Mouse (Mus musculus): ENCODE measurements around the gene Mtif3. TPM values are rescaled to one million over a fixed set of nuclear protein-coding genes. Genes with fewer than 3 reads are reported as not detected.
A peak's percentile ranks its signal among the peaks of the same experiment; 100 is the strongest.

The Mtif3 gene
- 10 to 100 TPM; 26.2 to 27.9 TPM for total RNA-seq (2021)
- long read RNA-seq, experiment 1, full-length matches to known transcripts, result 14 of 18 reads
- long read RNA-seq, experiment 1, partial matches to known transcripts, result 2 of 18 reads
- long read RNA-seq, experiment 1, other reads (novel, unspliced or antisense), result 2 of 18 reads
- long read RNA-seq, experiment 2, full-length matches to known transcripts, result 22 of 28 reads
- long read RNA-seq, experiment 2, partial matches to known transcripts, result 2 of 28 reads
- long read RNA-seq, experiment 2, other reads (novel, unspliced or antisense), result 4 of 28 reads

DNA sequence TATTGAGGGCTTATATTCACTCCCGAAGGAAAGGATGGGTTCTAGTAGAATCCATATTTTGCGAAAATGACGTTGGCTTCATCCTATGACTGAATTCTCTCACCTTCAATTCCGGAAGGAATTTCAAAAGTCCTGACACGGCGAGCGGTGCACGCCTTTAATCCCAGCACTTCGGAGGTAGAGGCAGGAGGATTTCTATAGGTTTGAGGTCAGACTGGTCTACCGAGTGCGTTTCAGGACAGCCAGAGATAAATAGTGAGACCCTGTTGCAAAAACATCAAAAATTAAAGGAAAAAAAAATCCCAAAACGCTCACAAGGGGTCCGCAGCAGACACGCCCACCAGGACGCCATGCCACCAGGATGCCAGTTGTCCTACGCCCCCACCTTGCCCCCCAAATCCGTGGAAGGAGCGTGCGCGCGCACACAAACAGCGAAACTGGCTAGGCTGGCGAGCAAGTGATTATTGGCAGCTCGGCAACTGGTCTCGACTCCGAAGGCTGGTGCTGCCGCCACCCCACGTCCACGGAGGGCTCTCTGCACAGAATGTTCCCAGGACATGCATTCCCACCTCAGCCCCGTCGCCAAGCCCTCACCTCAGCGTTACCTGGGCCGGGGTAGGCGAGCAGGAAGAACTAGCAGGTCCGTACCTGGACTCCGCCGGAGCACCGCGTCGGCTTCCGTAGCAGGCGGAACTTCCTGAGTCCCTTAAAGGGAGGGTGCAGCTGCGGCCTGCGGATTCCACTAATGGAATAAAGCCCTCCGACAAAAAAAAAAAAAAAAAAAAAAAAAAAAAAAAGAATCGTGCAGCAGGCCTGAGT lies at the start of gene Mtif3:
Mtif3 (minus strand) TSS at position 683 of the 819 bp plus-strand sequence.
- DNase-seq (ENCODE audit: low spot score in 2 of 2), result peak; percentile 49 to 62

DNA sequence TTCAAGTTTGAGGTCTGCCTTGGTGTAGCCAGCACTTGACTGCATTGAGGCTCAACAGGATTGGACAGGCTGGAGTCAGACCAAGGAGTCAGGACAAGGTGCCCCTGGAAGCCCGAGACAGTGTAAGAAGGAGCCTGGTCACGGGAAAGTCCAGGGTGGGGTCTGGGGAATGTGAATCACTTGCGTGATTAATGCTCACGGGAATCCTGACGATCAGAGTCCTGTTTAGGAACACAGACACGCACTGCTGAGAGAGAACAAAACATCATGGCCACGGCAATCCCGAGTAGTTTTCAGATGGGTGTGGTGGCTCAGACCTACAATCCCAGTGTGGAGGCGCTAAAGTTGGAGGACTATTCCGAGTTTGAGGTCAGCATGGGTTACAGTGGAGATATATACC lies 47.7 kb upstream of the Mtif3 start:
- DNase-seq (ENCODE audit: low spot score in 2 of 2), result no peak

DNA sequence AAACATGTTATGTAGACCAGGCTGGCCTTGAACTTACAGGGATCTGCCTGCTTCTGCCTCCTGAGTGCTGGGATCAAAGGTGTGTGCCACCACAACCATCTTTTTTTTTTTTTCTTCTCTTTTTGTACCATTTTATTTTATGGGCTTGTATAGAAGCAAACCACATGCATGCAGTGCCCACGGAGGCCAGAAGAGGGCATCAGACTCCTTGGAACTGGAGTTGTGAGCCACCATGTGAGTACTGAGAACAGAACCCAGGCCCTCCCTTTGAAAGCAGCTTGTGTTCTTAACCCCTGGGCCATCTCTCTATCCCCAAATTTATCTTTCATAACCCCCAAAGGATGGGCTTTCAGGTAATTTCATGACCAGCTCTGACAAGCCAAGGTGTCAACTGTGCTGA lies 39.7 kb upstream of the Mtif3 start:
- DNase-seq (ENCODE audit: low spot score in 2 of 2), result no peak

DNA sequence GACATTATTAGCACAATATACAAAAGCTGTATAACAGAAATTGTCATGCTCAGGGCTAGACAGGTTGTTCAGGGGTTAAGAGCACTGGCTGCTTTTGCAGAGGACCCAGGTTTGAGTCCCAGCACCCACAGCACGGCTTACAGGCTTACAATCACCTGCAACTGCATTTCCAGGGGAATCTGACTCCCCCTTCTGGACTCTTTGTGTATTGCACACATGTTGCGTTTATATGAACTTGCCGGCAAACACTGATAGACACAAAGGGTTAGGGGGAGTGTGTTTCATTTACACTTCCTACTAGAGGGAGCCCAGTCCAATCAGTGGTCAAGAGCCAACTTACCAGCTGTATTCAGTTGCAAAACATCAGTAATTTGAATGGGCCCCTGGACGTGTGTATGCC lies 37.7 kb upstream of the Mtif3 start:
- DNase-seq (ENCODE audit: low spot score in 2 of 2), result no peak

DNA sequence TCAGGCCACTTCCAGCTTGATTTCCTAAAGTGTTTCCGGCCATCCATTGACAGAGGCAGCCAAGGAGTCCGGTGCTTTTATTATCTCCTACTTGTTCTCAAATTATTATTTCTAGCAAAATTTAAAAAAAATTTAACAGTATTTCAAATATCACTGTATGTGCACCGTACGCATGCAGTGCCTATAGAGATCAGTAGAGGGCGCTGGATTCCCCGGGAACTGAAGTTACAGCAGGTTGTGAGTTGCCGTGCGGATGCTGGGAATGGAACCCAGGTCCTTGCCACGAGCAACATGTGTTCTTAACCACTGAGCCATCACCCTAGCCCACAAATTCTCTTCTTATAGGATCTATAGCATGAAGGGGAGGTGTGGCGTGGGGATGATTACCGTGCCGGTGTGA lies 35.2 kb upstream of the Mtif3 start:
- DNase-seq (ENCODE audit: low spot score in 2 of 2), result no peak

DNA sequence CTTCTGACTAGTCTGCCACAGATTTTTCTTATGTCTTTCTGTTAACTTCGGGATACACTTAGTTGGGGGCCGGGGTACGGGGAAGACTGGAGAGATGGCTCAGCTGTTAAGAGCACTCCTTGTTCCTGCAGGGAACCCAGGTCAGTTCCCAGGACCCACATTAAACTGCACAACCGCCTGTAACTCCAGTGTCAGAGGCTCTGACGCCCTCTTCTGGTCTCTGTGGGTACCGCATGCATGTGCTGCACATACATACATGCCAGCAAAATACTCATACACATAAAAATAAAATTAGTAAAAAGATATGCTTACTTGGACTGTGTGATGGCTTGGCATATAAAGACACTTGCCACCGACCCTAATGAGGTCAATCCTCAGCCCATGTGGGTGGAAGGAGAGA lies 33.2 kb upstream of the Mtif3 start:
- DNase-seq (ENCODE audit: low spot score in 2 of 2), result no peak

DNA sequence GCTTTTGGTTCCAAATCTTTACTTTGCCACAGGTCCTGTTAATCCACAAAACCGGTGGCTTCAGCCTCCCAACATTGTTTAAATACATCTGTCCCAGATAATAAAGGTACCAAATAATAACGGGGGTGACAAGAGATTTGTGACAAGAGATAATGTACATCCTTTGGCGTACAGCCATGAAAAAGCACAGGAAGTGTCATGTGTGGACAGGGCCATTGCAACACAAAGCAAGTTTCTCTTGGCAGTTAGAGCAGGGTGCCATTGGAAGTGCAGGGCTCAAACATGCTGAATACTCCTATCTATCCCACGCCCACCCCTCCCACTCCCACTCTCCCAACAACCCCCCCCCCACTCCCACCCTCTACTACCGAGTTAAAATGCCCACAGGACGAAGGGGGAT lies 31.4 kb upstream of the Mtif3 start:
- no peak for DNase-seq (ENCODE audit: low spot score in 2 of 2)

DNA sequence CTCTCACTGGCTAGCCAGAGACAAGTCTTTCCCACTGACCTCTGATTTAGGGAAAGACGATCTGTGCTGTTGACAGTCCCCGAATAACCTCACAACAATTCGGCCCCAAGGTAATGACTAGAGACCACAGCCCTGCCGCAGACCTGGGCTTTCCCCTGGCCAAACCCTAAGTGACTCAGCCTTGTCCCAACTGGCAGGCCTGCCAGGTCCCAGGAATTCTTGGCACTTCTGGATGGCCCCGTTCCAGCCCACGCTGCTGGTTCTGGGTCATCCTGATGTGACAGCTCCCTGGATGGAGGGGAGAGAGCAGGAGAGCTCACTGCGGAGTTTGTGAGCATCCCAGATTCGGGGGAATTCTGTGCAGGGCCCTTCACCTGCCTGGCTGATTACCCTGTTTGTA lies 29.9 kb upstream of the Mtif3 start:
- DNase-seq (ENCODE audit: low spot score in 2 of 2), result peak; percentile 12 to 32

DNA sequence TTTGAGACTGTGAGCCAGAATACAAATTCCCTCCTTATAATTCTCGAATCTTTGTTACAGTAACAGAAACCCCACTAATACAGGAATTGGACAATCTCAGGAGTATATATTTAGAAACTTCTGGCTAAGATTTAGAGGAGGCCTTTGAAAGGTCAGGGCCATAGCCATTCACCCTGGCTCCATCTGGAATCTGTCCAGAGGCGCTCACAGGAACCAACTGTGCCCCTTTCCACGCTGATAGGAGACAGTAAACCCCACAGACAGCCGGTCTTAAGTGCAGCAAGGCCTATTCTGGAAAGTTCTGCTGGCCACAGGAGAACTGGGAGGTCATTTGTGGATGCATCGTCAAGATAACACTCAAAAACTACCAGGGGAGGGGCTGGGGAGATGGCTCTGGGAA lies 25.5 kb upstream of the Mtif3 start:
- peak; percentile 13 to 18 for DNase-seq (ENCODE audit: low spot score in 2 of 2)

DNA sequence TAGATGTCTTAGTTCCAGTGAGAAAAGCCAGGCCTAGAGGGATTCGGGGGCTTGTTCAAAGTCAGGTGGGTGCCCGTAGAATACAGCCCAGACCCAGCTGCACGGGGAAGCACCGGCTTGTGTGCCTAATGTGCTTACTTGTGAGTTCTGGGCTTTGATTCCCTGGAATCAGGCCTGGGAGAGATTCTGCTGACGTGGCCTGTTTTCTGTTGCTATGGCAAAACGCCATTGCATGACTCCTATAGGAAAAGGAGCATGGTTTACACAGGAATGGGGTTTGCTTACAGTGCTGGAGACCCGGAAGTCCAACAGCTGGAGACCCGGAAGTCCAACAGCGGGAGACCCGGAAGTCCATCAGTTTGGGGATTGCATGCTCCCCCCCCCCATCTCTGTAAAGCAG lies 24.0 kb upstream of the Mtif3 start:
- no peak for DNase-seq (ENCODE audit: low spot score in 2 of 2)

DNA sequence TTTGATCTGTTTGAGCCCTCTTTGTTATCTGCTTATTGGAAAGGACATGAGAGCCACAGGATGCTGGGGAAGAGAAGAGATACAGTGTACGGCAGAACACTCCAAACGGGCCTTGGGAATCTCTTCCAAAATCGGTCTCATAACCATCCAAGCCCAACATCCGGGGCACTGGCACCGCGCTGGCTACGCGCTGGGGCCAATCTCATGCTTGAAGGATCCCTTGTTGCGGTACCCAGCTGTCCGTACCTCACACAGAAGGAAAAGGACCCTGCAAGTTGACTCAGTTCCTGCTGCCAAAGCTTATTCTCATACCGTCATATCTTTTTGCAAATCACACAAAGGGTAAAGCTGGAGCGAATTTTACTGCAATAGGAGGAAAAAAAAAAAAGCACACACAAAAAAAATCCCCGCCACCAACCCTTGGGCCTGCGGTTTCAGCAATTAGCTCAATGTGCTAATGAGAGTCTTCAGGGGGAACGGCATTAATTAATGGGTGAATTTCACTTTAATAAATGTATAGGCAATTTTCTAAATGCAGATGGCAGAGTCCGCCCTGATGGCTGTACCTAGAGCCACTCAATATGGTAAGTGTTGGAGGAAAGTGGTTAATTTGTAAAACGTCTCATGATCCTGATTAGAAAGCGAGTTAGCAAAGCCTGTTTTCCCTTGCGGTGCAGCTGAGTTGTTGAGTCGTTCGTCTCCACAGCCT lies 22.3 kb upstream of the Mtif3 start:
- DNase-seq (ENCODE audit: low spot score in 2 of 2), result no peak

DNA sequence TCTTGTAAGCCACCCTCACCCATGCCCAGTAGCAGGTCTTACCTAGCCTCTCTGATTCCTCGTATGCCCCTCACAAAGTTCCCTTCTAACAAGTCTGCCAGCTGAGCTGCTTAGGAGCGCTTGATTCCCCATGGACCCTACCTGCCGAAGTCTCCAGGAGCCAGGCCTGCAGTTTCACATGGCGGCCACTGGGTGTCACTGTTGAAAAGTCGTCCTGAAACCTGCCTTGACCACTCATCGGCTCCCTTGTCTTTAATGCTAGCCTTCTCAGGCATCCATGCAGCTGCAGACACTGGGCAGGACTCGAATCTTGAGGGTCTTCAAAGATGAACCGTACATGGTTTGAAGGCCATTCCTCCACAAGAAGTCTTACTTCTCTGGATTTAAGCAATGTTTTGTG lies 19.6 kb upstream of the Mtif3 start:
- no peak for DNase-seq (ENCODE audit: low spot score in 2 of 2)

DNA sequence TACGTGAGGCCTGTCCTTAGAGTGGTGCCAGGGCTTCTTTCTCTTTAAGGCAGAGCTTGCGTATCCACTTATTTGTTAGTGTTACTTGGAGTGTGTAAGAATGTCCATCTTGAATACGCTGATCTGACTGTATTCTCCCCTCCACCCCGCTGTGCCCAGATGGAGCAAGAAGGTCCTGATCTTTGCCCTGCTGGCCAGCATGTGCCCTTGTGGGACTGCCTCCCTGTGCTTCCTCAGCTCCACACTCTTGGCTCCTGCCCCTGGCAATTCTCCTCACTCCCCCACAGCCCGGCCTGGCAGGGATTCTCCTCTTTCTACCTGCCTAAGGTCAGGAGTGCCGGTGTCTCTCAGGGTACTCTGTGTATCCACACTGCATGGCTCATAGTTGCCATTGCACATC lies 17.8 kb upstream of the Mtif3 start:
- DNase-seq (ENCODE audit: low spot score in 2 of 2), result no peak

DNA sequence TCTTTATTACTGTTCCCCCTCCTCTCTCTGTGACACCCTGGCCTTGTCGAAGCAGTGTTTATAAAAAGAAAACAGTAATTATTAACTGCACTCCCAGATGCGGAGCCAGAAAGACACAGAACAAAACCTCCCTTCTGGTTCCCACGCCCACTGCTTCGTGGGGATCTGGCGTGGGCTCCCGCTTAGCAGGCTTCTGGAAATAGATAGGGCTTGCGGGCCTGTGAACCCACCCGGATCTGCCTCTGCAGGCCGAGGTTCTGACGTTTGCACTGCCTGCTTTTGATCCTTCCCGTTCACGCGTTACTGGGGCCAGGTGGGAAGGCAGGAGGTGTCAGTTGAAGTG lies 11.2 kb upstream of the Mtif3 start:
- DNase-seq (ENCODE audit: low spot score in 2 of 2), result no peak

DNA sequence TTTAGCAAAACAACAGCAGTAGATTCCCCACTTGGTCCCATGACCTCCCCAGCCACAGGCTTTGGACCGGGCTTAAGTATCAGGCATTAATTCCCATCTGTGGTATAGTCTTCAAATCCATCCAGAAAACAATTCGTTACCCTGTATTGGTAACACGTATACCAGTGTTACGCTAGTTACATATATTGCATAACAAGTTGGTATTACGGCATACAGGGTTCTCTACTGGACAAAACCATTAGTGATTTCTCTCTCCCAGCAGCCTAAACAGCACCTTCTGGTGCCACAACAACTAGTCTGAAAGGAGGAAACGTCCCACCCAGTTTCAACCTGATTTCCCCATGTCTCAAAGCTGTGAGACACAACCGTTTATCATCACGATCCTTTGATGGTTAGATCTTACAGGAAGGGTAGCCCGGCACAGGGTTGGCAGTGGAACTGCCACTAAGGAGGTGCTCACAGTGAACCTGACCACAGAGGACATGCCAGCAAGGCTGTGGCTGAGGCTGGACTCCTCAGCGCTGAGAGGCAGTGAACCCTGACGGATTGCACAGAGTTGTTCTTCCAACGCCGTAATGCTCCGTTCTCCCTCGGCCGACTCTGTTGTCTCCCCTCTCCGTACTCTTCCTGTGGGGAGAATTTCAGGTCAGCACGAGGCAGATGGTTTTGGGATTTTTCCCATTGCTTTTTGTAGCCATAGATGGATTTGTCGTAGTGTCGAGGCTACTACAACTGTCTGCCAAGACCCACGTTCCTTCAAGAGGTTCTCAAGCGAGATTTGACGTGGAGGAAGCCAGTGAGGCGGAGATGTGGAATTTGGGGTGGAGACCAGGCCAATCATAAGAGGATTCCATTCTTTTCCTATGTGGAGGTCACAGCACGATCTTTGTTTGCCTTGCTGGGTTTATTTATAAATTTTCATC lies 10.5 kb upstream of the Mtif3 start:
- DNase-seq (ENCODE audit: low spot score in 2 of 2), result no peak

DNA sequence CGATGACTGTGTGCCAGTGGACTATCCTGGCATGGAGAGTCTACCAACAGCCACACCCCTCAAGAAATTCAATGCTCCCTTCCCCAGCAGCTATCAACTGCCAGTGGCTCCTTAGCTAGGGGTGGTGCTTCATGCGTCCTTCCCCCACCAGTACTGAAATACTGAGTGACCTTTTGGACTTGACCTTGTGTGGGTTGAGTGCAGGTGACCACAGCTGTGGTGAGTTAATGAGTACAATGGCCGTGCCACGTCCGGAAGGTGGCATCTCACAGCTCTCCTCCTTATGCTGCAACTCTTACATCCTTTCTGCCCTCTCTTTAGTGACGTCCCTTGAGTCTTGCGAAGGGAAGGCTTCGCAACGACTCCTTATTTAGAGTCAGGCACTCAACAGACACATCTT lies 9.8 kb upstream of the Mtif3 start:
- no peak for DNase-seq (ENCODE audit: low spot score in 2 of 2)

DNA sequence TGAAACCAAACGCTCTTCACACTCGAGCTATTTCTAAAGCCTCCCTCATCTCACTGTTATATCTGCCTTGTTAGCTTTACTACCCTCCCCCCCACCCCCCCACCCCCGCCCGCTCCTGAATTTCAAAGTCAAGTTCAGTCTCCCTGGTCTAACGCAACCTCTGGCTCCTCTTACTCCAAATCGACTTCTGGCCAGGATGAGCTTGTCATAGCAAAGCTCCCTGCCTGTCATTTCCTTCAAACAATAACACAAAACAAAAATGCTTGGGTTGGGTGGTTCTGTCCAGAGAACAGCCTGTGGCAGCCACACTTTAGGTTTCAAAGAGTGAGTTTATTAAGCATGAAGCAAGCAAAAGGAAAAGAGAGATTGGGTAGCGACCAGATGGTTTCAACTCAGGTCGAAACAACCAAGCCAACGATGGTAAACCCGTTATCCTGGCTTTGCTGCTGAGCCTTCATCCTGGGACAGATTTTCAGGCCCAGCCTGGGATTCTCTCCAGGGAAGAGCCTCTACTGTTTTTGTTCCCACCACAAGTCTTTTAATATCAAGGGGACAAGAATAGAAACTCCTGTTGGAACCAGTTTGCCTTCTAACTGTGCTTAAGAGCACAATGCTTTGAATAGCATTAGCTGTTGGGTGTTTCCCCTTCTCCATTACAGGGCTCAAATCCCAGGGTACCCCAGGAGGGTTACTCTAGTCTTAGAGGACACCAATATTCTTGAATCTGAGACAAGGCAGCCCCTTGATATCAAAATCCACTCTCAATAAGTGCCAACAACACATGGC lies 8.4 kb upstream of the Mtif3 start:
- no peak for DNase-seq (ENCODE audit: low spot score in 2 of 2)

DNA sequence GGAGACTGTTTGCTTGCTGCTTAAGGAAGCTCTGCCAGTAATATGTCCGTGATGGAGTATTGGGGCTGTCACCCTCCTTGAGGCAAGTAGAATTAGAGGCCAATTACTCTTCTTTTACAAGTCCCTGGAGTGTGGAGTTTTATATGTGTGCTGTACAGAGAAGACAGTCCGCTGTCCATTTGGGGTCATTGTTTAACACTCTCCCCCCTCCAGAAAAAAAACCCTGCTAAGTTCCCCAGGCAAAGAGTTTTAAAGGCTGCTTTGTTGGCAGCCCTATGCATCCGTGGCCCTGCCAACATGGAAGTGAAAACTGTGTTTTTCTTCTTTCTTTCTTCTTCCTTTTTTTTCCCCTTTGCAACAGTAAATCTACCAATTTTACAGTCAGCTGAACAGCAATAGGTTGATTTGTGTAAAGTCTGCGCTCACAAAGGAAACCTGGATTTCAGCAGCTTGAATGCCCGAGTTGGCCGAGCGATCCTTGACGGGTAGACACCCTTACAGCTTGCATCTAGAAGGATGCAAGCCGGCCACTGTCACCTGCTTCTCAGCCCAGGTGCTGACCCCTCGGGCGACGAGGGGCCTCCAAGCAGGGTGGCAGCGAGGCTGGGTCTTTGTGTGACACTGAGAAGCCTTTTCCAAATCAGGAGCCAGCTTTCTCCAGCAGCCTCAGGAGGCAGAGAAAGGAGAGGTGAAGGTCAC lies 5.2 kb upstream of the Mtif3 start:
- DNase-seq (ENCODE audit: low spot score in 2 of 2), result no peak

DNA sequence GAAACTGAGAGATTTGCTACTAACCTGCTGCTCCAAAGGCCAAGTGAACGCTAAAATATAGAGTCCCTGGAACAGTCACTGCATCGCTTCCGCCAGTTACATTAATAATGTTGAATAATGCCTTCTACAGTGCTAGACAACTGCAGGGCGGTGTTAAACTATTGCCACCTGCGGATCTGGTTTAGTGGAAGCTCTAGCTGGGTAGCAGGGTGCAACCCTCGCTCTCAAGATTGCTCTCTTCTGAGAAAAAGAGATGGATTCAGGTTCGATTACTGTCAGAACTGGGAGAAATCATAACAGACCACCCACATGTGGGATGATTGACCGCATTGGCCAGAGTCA lies 308 bp upstream of the Mtif3 start:
- DNase-seq (ENCODE audit: low spot score in 2 of 2), result no peak

DNA sequence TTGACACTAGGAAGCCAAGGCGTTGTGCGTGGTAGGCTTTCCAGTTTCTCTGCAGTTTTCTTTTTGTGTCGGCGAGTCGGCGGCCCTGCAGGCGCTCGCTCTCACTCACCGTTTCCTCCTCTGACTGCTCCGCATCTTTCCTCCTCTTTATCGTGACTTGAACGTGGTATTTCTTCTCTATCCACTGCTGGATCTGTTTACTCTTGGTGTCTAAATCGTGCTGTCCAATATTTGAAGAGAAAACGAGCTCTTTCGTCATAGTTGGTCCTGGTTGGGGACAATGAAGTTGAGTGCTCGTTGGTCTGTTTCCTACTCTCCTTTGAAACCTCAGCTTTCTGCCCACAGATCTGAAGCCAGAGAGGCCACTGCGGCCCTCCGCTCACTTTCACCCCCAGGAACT lies 6.9 kb downstream of the Mtif3 start:
- DNase-seq (ENCODE audit: low spot score in 2 of 2), result no peak

All from adrenal gland, postnatal 4 days (tissue).